Mouse (Mus musculus): ENCODE data around the gene Cst12. TPM values are rescaled to one million over a fixed set of nuclear protein-coding genes. Genes with fewer than 3 reads are reported as not detected.

Gene Cst12
- polyA plus RNA-seq, 1 experiment from 2014 or later = not detected

- WGBS = 79% methylated on average over 5 of the region's 5 CpGs
- no peak overlapping the region for H3K9ac ChIP-seq (ENCODE audit: low read length)
- no peak overlapping the region for H3K4me2 ChIP-seq (ENCODE audit: low read length)
- no peaks in the 10 kb centered on the region for H3K4me1 ChIP-seq (ENCODE audit: control insufficient read depth in 2 of 2, insufficient read depth in 2 of 2, low read length in 2 of 2)
- no peak for ATAC-seq (ENCODE audit: insufficient number of reproducible peaks, insufficient read depth, low FRiP score, low read depth)
- H3K36me3 ChIP-seq (ENCODE audit: control insufficient read depth, insufficient read depth, low read length) = no peaks in the 10 kb centered on the region
- no peaks in the 10 kb centered on the region for H3K27me3 ChIP-seq (ENCODE audit: control insufficient read depth, insufficient read depth, low read length)
- no peaks in the 10 kb centered on the region for H3K9me3 ChIP-seq (ENCODE audit: control insufficient read depth, low read length)
- no peak overlapping the region for H3K4me3 ChIP-seq (ENCODE audit: control insufficient read depth in 1 of 2, insufficient read depth in 1 of 2, low read depth in 1 of 2, low read length in 2 of 2)
- H3K27ac ChIP-seq (replicated peaks in 1 of 2; ENCODE audit: control insufficient read depth in 1 of 2, insufficient read depth in 1 of 2, low read depth in 2 of 2, low read length in 2 of 2) = no peak overlapping the region
Observed at GRCm38 (mm10) chr2:148838075-148838777, 49.1 kb downstream of the Cst12 start.

GRCm38 (mm10) chr2:148839224-148839623, 50.1 kb downstream of the Cst12 start:
- H3K4me1 ChIP-seq (ENCODE audit: control insufficient read depth in 2 of 2, insufficient read depth in 2 of 2, low read length in 2 of 2) = no peaks in the 10 kb centered on the region
- H3K36me3 ChIP-seq (ENCODE audit: control insufficient read depth, insufficient read depth, low read length) = no peaks in the 10 kb centered on the region
- ATAC-seq (ENCODE audit: insufficient number of reproducible peaks, insufficient read depth, low FRiP score, low read depth) = no peak
- H3K27me3 ChIP-seq (ENCODE audit: control insufficient read depth, insufficient read depth, low read length) = no peaks in the 10 kb centered on the region
- no peak overlapping the region for H3K4me3 ChIP-seq (ENCODE audit: control insufficient read depth in 1 of 2, insufficient read depth in 1 of 2, low read depth in 1 of 2, low read length in 2 of 2)
- no peak overlapping the region for H3K27ac ChIP-seq (replicated peaks in 1 of 2; ENCODE audit: control insufficient read depth in 1 of 2, insufficient read depth in 1 of 2, low read depth in 2 of 2, low read length in 2 of 2)
- H3K9me3 ChIP-seq (ENCODE audit: control insufficient read depth, low read length) = no peaks in the 10 kb centered on the region
- WGBS = 40% methylated on average over 2 of the region's 2 CpGs
- no peak overlapping the region for H3K4me2 ChIP-seq (ENCODE audit: low read length)
- H3K9ac ChIP-seq (ENCODE audit: low read length) = no peak overlapping the region

Other genes with a start within 250 kb of the Cst12 start
- gene Nxt1, start 116.8 kb upstream of the Cst12 start, polyA plus RNA-seq (2014; fragmentation: Nextera tagmentation; extraction: Ambion mirVana) = 46.2 and 52.3 TPM in 2 replicates
- gene Gzf1, start 108.3 kb upstream of the Cst12 start, polyA plus RNA-seq (2014; fragmentation: Nextera tagmentation; extraction: Ambion mirVana) = 15.6 and 17.9 TPM in 2 replicates
- 3.0 and 3.4 TPM in 2 replicates for gene Napb, start 56.9 kb upstream of the Cst12 start, polyA plus RNA-seq (2014; fragmentation: Nextera tagmentation; extraction: Ambion mirVana)
- gene Cstl1, start 39.0 kb upstream of the Cst12 start, polyA plus RNA-seq (2014; fragmentation: Nextera tagmentation; extraction: Ambion mirVana) = not detected in 2 replicates
- not detected in 2 replicates for gene Cst11, start 17.9 kb upstream of the Cst12 start, polyA plus RNA-seq (2014; fragmentation: Nextera tagmentation; extraction: Ambion mirVana)
- not detected in 2 replicates for gene 8030411F24Rik, start 7.4 kb upstream of the Cst12 start, polyA plus RNA-seq (2014; fragmentation: Nextera tagmentation; extraction: Ambion mirVana)
- gene Cst8, start 9.4 kb downstream of the Cst12 start, polyA plus RNA-seq (2014; fragmentation: Nextera tagmentation; extraction: Ambion mirVana) = not detected in 2 replicates
- not detected in 2 replicates for gene Cst13, start 30.7 kb downstream of the Cst12 start, polyA plus RNA-seq (2014; fragmentation: Nextera tagmentation; extraction: Ambion mirVana)
- 3.0 and 6.8 TPM in 2 replicates for gene Cst9, start 45.8 kb downstream of the Cst12 start, polyA plus RNA-seq (2014; fragmentation: Nextera tagmentation; extraction: Ambion mirVana)
- gene 9230104L09Rik, start 75.7 kb downstream of the Cst12 start, polyA plus RNA-seq (2014; fragmentation: Nextera tagmentation; extraction: Ambion mirVana) = 0.32 TPM in 1 of 2 replicates, not detected in the other
- gene Cst3, start 86.3 kb downstream of the Cst12 start, polyA plus RNA-seq (2014; fragmentation: Nextera tagmentation; extraction: Ambion mirVana) = 901 and 992 TPM in 2 replicates
- gene Gm1330, start 213.9 kb downstream of the Cst12 start, polyA plus RNA-seq (2014; fragmentation: Nextera tagmentation; extraction: Ambion mirVana) = not detected in 2 replicates
- not detected in 2 replicates for gene Gm10750, start 227.9 kb downstream of the Cst12 start, polyA plus RNA-seq (2014; fragmentation: Nextera tagmentation; extraction: Ambion mirVana)